Mouse (Mus musculus) olfactory bulb, adult 2 months (tissue): ENCODE data around the gene Dnajb2. TPM values are rescaled to one million over a fixed set of nuclear protein-coding genes. Genes with fewer than 3 reads are reported as not detected.

Experiments
- H3K27ac ChIP-seq: fragments of 200-500 bp; 2 replicates; pipeline ENCODE4 v1.5.1; 2012; ENCODE audit warnings: low read depth, low read length; ENCODE audit not compliant: insufficient read depth
- H3K4me1 ChIP-seq: fragments of 200-500 bp; 2 replicates; pipeline ENCODE4 v1.6.1; 2012; ENCODE audit warnings: low read length; ENCODE audit not compliant: control insufficient read depth, insufficient read depth
- H3K4me3 ChIP-seq: fragments of 200-500 bp; 2 replicates; pipeline ENCODE4 v1.5.1; 2012; ENCODE audit warnings: mild to moderate bottlenecking, low read depth, low read length, moderate library complexity; ENCODE audit not compliant: insufficient read depth
- CTCF ChIP-seq: fragments of 200-500 bp; IDR thresholded peaks from 2 replicates; pipeline ENCODE4 v1.5.1; 2012; ENCODE audit warnings: low read depth, mild to moderate bottlenecking, low read length, moderate library complexity; ENCODE audit not compliant: insufficient read depth
- POLR2A ChIP-seq: fragments of 200-500 bp; IDR thresholded peaks from 2 replicates; pipeline ENCODE4 v1.6.1; 2012; ENCODE audit warnings: mild to moderate bottlenecking, low read depth, low read length, moderate library complexity; ENCODE audit not compliant: insufficient read depth
- WGBS: fragments of 180-500 bp; shearing (Covaris S2); methylation state at CpG from one replicate; pipeline ENCODE4 v1.1.7; 2018; 5-methylcytosine and 5-hydroxymethylcytosine counted together
- polyA plus RNA-seq: library from polyadenylated mRNA; stranded (reverse); fragments of >200 nt; gene quantifications from 2 replicates; pipeline ENCODE4 v1.2.4, GENCODE M21; 2012; ENCODE audit warnings: low replicate concordance; ENCODE audit not compliant: missing spikeins, insufficient read depth, insufficient read length

Dnajb2 gene
- polyA plus RNA-seq, 1 experiment: not detected

GRCm38 (mm10) chr1:75294294-75294693 is 58.1 kb downstream of the Dnajb2 start:
- 59% methylated on average over 5 of the region's 5 CpGs for WGBS
- Histone ChIP-seq H3K4me1 (peaks cover 29% of the 10 kb centered on the region), H3K4me3 (no peak overlapping the region), H3K27ac (no peak overlapping the region)
- TF ChIP-seq POLR2A (no peak), CTCF (no peak)

Other genes starting within 250 kb of the Dnajb2 start
- not detected in 2 replicates for gene Nhej1, start 111.2 kb upstream of the Dnajb2 start, polyA plus RNA-seq
- not detected in 2 replicates for gene Slc23a3, start 102.5 kb upstream of the Dnajb2 start, polyA plus RNA-seq
- 190 TPM in 1 of 2 replicates, not detected in the other for gene Cnppd1, start 93.7 kb upstream of the Dnajb2 start, polyA plus RNA-seq
- gene Retreg2, start 93.6 kb upstream of the Dnajb2 start, polyA plus RNA-seq: not detected in 2 replicates
- not detected in 2 replicates for gene Zfand2b, start 67.8 kb upstream of the Dnajb2 start, polyA plus RNA-seq
- not detected in 2 replicates for gene Abcb6, start 56.0 kb upstream of the Dnajb2 start, polyA plus RNA-seq
- gene Ankzf1, start 44.3 kb upstream of the Dnajb2 start, polyA plus RNA-seq: not detected in 2 replicates
- gene Atg9a, start 44.2 kb upstream of the Dnajb2 start, polyA plus RNA-seq: not detected in 2 replicates
- gene Glb1l, start 25.6 kb upstream of the Dnajb2 start, polyA plus RNA-seq: not detected in 2 replicates
- not detected in 2 replicates for gene Stk16, start 25.6 kb upstream of the Dnajb2 start, polyA plus RNA-seq
- gene Tuba4a, start 16.5 kb upstream of the Dnajb2 start, polyA plus RNA-seq: not detected in 2 replicates
- gene A630095N17Rik, start 4.3 kb upstream of the Dnajb2 start, polyA plus RNA-seq: not detected in 2 replicates
- gene Ptprn, start 28.1 kb downstream of the Dnajb2 start, polyA plus RNA-seq: not detected in 2 replicates
- not detected in 2 replicates for gene Resp18, start 42.0 kb downstream of the Dnajb2 start, polyA plus RNA-seq
- not detected in 2 replicates for gene Dnpep, start 81.6 kb downstream of the Dnajb2 start, polyA plus RNA-seq
- not detected in 2 replicates for gene Des, start 123.9 kb downstream of the Dnajb2 start, polyA plus RNA-seq
- gene Speg, start 138.9 kb downstream of the Dnajb2 start, polyA plus RNA-seq: not detected in 2 replicates
- gene Gmppa, start 199.5 kb downstream of the Dnajb2 start, polyA plus RNA-seq: not detected in 2 replicates
- not detected in 2 replicates for gene Asic4, start 214.0 kb downstream of the Dnajb2 start, polyA plus RNA-seq
- not detected in 2 replicates for gene Chpf, start 242.9 kb downstream of the Dnajb2 start, polyA plus RNA-seq
- gene Tmem198, start 243.1 kb downstream of the Dnajb2 start, polyA plus RNA-seq: not detected in 2 replicates